8 mouse cellular contexts compared by ENCODE assay signal in genomic region chr9:68016255-68016954, GRCm38 (mm10).
DNase-seq lines count a peak whose midpoint lies in the region; ATAC-seq and TF ChIP-seq lines count a peak whose summit lies in the region.

No protein-coding gene starts in this region.

- TF ChIP-seq CTCF in liver, postnatal 0 days (IDR thresholded peaks at IDR 0.05; ENCODE audit: low read depth), result peak; percentile 59

- peak; percentile 19 for DNase-seq in urinary bladder, postnatal 14 days (ENCODE audit: low spot score)
- DNase-seq in urinary bladder, adult 2 months (ENCODE audit: low spot score), result no peak
- DNase-seq in embryo, embryonic 10.5 days (ENCODE audit: low spot score), result peak; percentile 79
- DNase-seq in gastrocnemius, postnatal 25 days, result peak; percentile 26
- no peak for DNase-seq in liver, postnatal 0 days
- DNase-seq in ovary, postnatal 36 days (ENCODE audit: low spot score), result peak; percentile 29
- DNase-seq in thymus, postnatal 4 days, result no peak

- H3K27ac ChIP-seq in kidney, embryonic 16.5 days (ENCODE audit: low read length), result no peak overlapping the region
- H3K27ac ChIP-seq in liver, postnatal 0 days (ENCODE audit: low read depth), result no peak overlapping the region

- no peaks in the 10 kb centered on the region for H3K9me3 ChIP-seq in kidney, embryonic 16.5 days (ENCODE audit: low read length)
- H3K9me3 ChIP-seq in liver, postnatal 0 days (ENCODE audit: low read length), result no peaks in the 10 kb centered on the region

- H3K36me3 ChIP-seq in kidney, embryonic 16.5 days (ENCODE audit: insufficient read depth, low read length), result no peaks in the 10 kb centered on the region
- H3K36me3 ChIP-seq in liver, postnatal 0 days (replicated peaks; ENCODE audit: insufficient read depth, low read length), result no peaks in the 10 kb centered on the region

- H3K4me3 ChIP-seq in kidney, embryonic 16.5 days (ENCODE audit: low read length), result no peak overlapping the region
- H3K4me3 ChIP-seq in liver, postnatal 0 days (ENCODE audit: low read depth, low read length), result no peak overlapping the region

- WGBS in kidney, embryonic 16.5 days, result 47% methylated on average over 5 of the region's 5 CpGs
- WGBS in liver, postnatal 0 days (ENCODE audit: insufficient replicate concordance), result 50% methylated on average over 5 of the region's 5 CpGs

- no peak overlapping the region for H3K9ac ChIP-seq in kidney, embryonic 16.5 days (replicated peaks; ENCODE audit: low read length)
- H3K9ac ChIP-seq in liver, postnatal 0 days (replicated peaks), result no peak overlapping the region

- H3K4me2 ChIP-seq in kidney, embryonic 16.5 days (replicated peaks; ENCODE audit: low read depth, low read length), result no peak overlapping the region
- no peak overlapping the region for H3K4me2 ChIP-seq in liver, postnatal 0 days (ENCODE audit: low read depth, low read length)

- no peaks in the 10 kb centered on the region; the same call in 1 of the 2 replicates for H3K27me3 ChIP-seq in kidney, embryonic 16.5 days (ENCODE audit: insufficient read depth, low read length)
- H3K27me3 ChIP-seq in liver, postnatal 0 days (ENCODE audit: insufficient read depth, low read length), result 0 out of 2 replicates have a peak, but pooled peaks cover 3% of the 10 kb centered on the region

- peak; percentile 63; the same call in 1 of the 2 replicates for ATAC-seq in kidney, embryonic 16.5 days (ENCODE audit: low FRiP score, low TSS enrichment)
- no peak for ATAC-seq in liver, postnatal 0 days

- no peak for TF ChIP-seq EP300 in liver, postnatal 0 days (IDR thresholded peaks at IDR 0.05; ENCODE audit: low read depth)

- no peaks in the 10 kb centered on the region for H3K4me1 ChIP-seq in kidney, embryonic 16.5 days (ENCODE audit: insufficient read depth, low read length)
- H3K4me1 ChIP-seq in liver, postnatal 0 days (ENCODE audit: insufficient read depth), result no peaks in the 10 kb centered on the region

Comparison
In these comparisons a context has a peak if more than half of its experiments do, and no peak if none do; other contexts are left out.
1. DNase-seq: peak in urinary bladder, postnatal 14 days (single experiment), embryo, embryonic 10.5 days (single experiment), gastrocnemius, postnatal 25 days (single experiment) and ovary, postnatal 36 days (single experiment); none in urinary bladder, adult 2 months (single experiment), liver, postnatal 0 days (single experiment) and thymus, postnatal 4 days (single experiment).